Mouse (Mus musculus) neural tube, embryonic 14.5 days (tissue): ENCODE measurements around the gene Zfyve16. TPM values are rescaled to one million over a fixed set of nuclear protein-coding genes. Genes with fewer than 3 reads are reported as not detected.

ENCODE experiments used
- ATAC-seq: fragments of 200-750 bp; cut with Nextera tagmentation; 2 replicates; pipeline ENCODE4 v1.8.0; 2017; ENCODE audit warnings: low read depth, mild to moderate bottlenecking, moderate TSS enrichment, moderate library complexity
- H3K27ac ChIP-seq: fragments of 300-500 bp; sonication (generic); 2 replicates; pipeline ENCODE4 v1.5.1; 2014; ENCODE audit warnings: low read depth, mild to moderate bottlenecking, control low read depth, low read length, moderate library complexity, mixed read lengths
- H3K27me3 ChIP-seq: fragments of 300-500 bp; sonication (generic); 2 replicates; pipeline ENCODE4 v1.6.1; 2014; ENCODE audit warnings: low read length; ENCODE audit not compliant: control insufficient read depth, insufficient read depth
- H3K36me3 ChIP-seq: fragments of 300-500 bp; sonication (generic); 2 replicates; pipeline ENCODE4 v1.6.1; 2014; ENCODE audit warnings: low read length, mixed read lengths; ENCODE audit not compliant: control insufficient read depth, insufficient read depth
- H3K4me1 ChIP-seq: fragments of 300-500 bp; sonication (generic); 2 replicates; pipeline ENCODE4 v1.6.1; 2014; ENCODE audit warnings: low read length; ENCODE audit not compliant: control insufficient read depth, insufficient read depth
- H3K4me2 ChIP-seq: fragments of 300-500 bp; sonication (generic); 2 replicates; pipeline ENCODE4 v1.6.1; 2014; ENCODE audit warnings: mild to moderate bottlenecking, low read depth, low read length, control low read depth
- H3K4me3 ChIP-seq: fragments of 300-500 bp; sonication (generic); 2 replicates; pipeline ENCODE4 v1.5.1; 2014; ENCODE audit warnings: low read depth, low read length, control low read depth, mixed read lengths
- H3K9ac ChIP-seq: fragments of 300-500 bp; sonication (generic); replicated peaks from 2 replicates; pipeline ENCODE4 v1.6.1; 2014; ENCODE audit warnings: low read depth, mild to moderate bottlenecking, control low read depth, low read length, mixed read lengths
- H3K9me3 ChIP-seq: fragments of 300-500 bp; sonication (generic); 2 replicates; pipeline ENCODE4 v1.6.1; 2016; ENCODE audit warnings: low read length; ENCODE audit not compliant: control insufficient read depth
- WGBS: fragments of 180-500 bp; shearing (Covaris S2); extraction: QIAGEN DNeasy Blood & Tissue Kit; methylation state at CpG from one replicate; pipeline ENCODE4 v1.1.7; 2014; 5-methylcytosine and 5-hydroxymethylcytosine counted together
- polyA plus RNA-seq: library from polyadenylated mRNA; unstranded; fragments of >200 nt; fragmentation: Nextera tagmentation; extraction: Ambion mirVana; gene quantifications from 2 replicates; pipeline ENCODE4 v1.2.1, GENCODE M21; 2014

Gene Zfyve16
- 13.7 and 16.8 TPM in 2 replicates for polyA plus RNA-seq

DNA sequence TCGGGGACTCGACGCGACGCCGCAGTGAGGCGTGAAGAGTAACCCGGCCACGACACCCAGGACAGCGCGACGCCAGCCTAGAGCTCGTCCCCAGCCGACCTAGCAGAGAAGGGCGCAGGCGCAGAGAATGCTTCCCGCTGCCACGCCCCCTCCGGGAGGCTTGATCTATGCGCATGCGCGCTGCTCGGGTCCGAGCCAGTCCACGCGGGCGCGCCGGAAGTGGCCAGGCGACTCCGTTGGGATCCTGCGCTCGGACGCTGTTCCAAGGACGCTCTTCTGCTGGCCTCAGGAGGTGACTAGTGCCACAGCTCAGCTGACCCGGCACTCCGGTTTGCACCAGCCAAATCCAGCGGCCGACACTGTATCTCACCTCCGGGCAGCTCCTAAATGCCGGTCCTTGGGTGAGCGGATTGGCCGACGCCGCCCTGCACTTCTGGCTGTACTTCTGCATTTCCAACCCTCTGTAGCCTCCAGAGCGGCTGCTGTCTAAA, at the start of gene Zfyve16:
Zfyve16 (minus strand) TSS at position 148 of the 491 bp plus-strand sequence.
- Histone ChIP-seq H3K4me3 (peak within 1 kb of the TSS; percentile 83), H3K27me3 (no peaks in the 10 kb centered on the region), H3K27ac (peak within 1 kb of the TSS; percentile 93), H3K4me2 (peak within 1 kb of the TSS; percentile 71), H3K9me3 (no peaks in the 10 kb centered on the region), H3K4me1 (peaks cover 5% of the 10 kb centered on the region; the same call in 1 of the 2 replicates), H3K9ac (peak within 1 kb of the TSS; percentile 91), H3K36me3 (no peaks in the 10 kb centered on the region)
- under 1% methylated on average over 46 of the region's 46 CpGs for WGBS
- ATAC-seq, result peak; percentile 98

DNA sequence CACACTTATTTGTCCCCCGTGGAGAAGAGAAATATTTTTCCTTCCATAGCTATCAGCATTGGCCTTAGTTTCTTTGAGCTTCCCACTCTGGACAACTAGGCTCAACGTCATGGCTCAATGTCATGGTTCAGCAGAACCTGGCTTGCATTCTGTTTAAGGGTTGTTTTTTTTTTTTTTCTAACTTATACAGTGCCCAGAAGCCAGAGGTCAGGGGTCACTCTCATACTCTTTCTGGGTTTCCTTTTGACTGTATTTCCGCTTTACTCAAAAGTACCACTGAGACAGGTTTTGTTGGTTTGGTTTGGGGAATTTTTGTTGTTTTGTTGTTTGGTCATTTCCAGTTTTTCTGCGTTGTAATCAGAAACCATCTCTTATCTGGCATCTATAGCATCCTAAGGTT, 47.5 kb upstream of the Zfyve16 start:
- Histone ChIP-seq H3K9ac (no peak overlapping the region), H3K9me3 (no peaks in the 10 kb centered on the region), H3K27ac (no peak overlapping the region), H3K36me3 (no peaks in the 10 kb centered on the region), H3K27me3 (no peaks in the 10 kb centered on the region), H3K4me2 (no peak overlapping the region), H3K4me1 (no peaks in the 10 kb centered on the region), H3K4me3 (no peak overlapping the region)
- no peak for ATAC-seq
- 74% methylated on average over 4 of the region's 4 CpGs for whole genome bisulfite sequencing

DNA sequence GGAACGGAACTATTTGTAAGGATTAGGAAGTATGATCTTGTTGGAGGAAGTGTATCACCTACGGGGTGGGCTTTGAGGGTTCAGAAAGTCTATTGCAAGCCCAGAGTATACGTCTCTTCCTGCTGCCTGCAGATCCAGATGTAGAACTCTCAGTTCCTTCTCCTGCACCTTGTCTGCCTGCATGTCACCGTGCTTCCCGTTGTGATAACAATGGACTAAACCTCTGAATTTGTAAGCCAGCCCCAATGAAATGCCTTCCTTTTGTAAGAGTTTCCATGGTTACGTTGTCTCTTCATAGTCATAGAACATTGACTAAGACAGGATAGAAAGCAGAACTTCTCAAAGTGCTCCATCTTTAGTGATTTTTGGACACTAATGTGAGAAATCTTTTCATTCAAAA, 46.0 kb upstream of the Zfyve16 start:
- no peak for ATAC-seq
- Histone ChIP-seq H3K4me3 (no peak overlapping the region), H3K36me3 (no peaks in the 10 kb centered on the region), H3K4me2 (no peak overlapping the region), H3K9me3 (no peaks in the 10 kb centered on the region), H3K27me3 (no peaks in the 10 kb centered on the region), H3K27ac (no peak overlapping the region), H3K9ac (no peak overlapping the region), H3K4me1 (no peaks in the 10 kb centered on the region)
- 49% methylated on average over 6 of the region's 6 CpGs for WGBS

- H3K9me3 ChIP-seq, result no peaks in the 10 kb centered on the region
- H3K27ac ChIP-seq, result no peak within 1 kb of the TSS
- H3K9ac ChIP-seq, result no peak within 1 kb of the TSS
- H3K36me3 ChIP-seq, result no peaks in the 10 kb centered on the region
- no peaks in the 10 kb centered on the region for H3K4me1 ChIP-seq
- no peak for ATAC-seq
- H3K4me2 ChIP-seq, result no peak within 1 kb of the TSS
- H3K27me3 ChIP-seq, result no peaks in the 10 kb centered on the region
- no peak within 1 kb of the TSS for H3K4me3 ChIP-seq
Observed at GRCm38 (mm10) chr13:92576072-92576471, 45.4 kb upstream of the Zfyve16 start, which contains the start of gene Spz1. Gene Spz1, minus strand, starts transcription at chr13:92576172.

- ATAC-seq, result no peak
- Histone ChIP-seq H3K9me3 (no peaks in the 10 kb centered on the region), H3K4me2 (no peak overlapping the region), H3K4me1 (no peaks in the 10 kb centered on the region), H3K27ac (no peak overlapping the region), H3K27me3 (no peaks in the 10 kb centered on the region), H3K9ac (no peak overlapping the region), H3K4me3 (no peak overlapping the region), H3K36me3 (no peaks in the 10 kb centered on the region)
- 72% methylated on average over 5 of the region's 5 CpGs for WGBS
Observed at GRCm38 (mm10) chr13:92559429-92559828, 28.8 kb upstream of the Zfyve16 start.

DNA sequence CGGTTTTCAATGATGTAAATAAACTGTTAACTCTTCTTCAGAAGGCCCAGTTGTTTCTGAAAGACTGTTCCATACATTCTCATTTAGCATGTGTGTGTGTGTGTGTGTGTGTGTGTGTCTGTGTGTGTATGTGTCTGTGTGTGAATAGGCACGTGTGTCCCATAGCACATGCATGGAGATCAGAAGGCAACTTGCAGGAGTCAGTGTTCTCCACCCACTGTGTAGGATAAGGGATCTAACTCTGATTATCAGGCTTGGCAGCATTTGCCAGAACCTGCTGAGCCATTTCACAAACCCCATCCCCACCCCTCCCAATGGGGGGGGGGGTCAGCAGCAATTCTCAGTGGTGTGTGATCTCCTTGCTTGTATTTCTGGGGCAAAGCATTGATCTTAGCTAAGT, 26.6 kb upstream of the Zfyve16 start:
- 55% methylated on average over 2 of the region's 2 CpGs for WGBS
- no peak overlapping the region for H3K9ac ChIP-seq
- no peak for ATAC-seq

GRCm38 (mm10) chr13:92556458-92557126, 25.9 kb upstream of the Zfyve16 start:
- Histone ChIP-seq H3K4me2 (no peak overlapping the region), H3K4me1 (no peaks in the 10 kb centered on the region), H3K27me3 (no peaks in the 10 kb centered on the region), H3K36me3 (no peaks in the 10 kb centered on the region), H3K9me3 (no peaks in the 10 kb centered on the region), H3K27ac (no peak overlapping the region), H3K4me3 (no peak overlapping the region), H3K9ac (no peak overlapping the region)
- no peak for ATAC-seq
- 16% methylated on average over 8 of the region's 8 CpGs for WGBS

More for the DNA sequence above, 26.6 kb upstream of the Zfyve16 start:
- H3K27ac ChIP-seq, result no peak overlapping the region
- no peaks in the 10 kb centered on the region for H3K27me3 ChIP-seq
- no peak overlapping the region for H3K4me2 ChIP-seq
- H3K9me3 ChIP-seq, result no peaks in the 10 kb centered on the region
- H3K36me3 ChIP-seq, result no peaks in the 10 kb centered on the region
- no peaks in the 10 kb centered on the region for H3K4me1 ChIP-seq
- H3K4me3 ChIP-seq, result no peak overlapping the region

DNA sequence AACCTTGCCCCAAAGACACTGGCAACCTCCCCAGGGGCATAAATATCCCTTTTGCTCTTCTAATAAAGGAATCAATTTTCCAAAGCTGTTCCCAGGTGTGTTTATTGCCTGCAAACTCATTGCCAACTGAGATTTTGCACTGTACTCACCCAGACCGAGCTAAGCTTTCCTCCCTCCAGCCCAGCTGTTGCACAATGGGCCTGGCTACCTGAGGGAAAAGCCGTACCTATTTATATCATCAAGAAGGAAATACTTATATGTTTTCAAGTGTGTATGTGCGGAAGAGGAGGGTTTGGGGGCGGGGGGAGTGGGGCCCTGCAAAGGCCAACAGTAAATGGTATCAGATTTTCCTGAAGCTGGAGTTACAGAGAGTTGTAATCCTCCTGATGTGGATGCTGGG, 16.4 kb upstream of the Zfyve16 start:
- Histone ChIP-seq H3K4me3 (no peak overlapping the region), H3K36me3 (no peaks in the 10 kb centered on the region), H3K4me2 (no peak overlapping the region), H3K9me3 (no peaks in the 10 kb centered on the region; the same call in 1 of the 2 replicates), H3K4me1 (no peaks in the 10 kb centered on the region), H3K27me3 (no peaks in the 10 kb centered on the region), H3K9ac (no peak overlapping the region), H3K27ac (no peak overlapping the region)
- 87% methylated on average over 4 of the region's 4 CpGs for WGBS
- ATAC-seq, result no peak

DNA sequence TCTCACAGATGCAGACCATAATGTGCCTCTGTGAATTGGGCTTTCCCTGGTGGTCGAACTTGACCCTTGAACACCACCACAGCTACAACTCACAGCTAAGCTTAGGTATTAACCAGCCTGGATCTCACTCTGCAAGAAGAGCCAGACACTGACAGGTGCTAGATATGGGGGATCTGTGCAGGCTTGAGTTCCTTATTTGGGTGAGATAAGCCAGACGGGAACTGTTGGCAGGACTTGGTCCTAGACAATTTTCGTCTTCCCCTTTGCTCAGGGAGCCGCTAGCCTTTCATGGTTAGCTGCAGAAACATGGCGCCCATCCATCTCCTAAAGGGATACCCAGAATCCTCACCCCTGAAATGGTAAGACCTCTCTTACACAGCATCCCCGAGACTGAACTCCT, 10.3 kb upstream of the Zfyve16 start:
- H3K9ac ChIP-seq, result no peak overlapping the region
- ATAC-seq, result no peak
- no peak overlapping the region for H3K4me3 ChIP-seq
- H3K4me1 ChIP-seq, result no peaks in the 10 kb centered on the region
- 91% methylated on average over 6 of the region's 6 CpGs for WGBS
- no peaks in the 10 kb centered on the region for H3K36me3 ChIP-seq
- no peak overlapping the region for H3K27ac ChIP-seq
- no peak overlapping the region for H3K4me2 ChIP-seq
- H3K9me3 ChIP-seq, result no peaks in the 10 kb centered on the region
- H3K27me3 ChIP-seq, result no peaks in the 10 kb centered on the region
